In the genomic region with DNA sequence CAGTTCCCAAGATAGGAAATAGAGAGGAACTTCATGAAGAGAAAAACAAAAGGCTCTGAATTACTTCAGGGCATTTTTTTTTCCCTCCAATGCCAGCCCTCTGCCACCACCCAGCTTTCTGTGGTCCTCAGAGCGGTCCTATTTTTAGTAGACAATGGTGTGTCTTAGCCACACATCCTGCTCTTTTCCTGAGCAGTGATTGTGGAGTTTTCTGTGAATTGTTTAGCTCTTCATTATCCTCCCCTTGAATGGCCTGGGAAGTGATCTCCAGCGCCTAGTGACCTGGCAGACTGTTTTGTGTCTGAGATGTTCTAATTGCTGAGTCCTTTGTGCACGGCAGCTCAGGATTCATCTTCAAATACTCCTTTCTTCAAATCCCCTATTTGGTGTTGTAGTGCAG, we compare ENCODE assay signal across 21 mouse cellular contexts.
A peak's percentile ranks its signal among the peaks of the same experiment; 100 is the strongest.
DNase-seq lines count a peak whose midpoint lies in the region; ATAC-seq and TF ChIP-seq lines count a peak whose summit lies in the region.
"Had no signal": no experiment of that assay in that cellular context is flagged by ENCODE, and none has a peak within 500 bp of the region (broad histone marks: within the 10 kb centered on the region; RNA-seq: fewer than 3 reads in every experiment).

No protein-coding gene starts in this region.

- peaks cover 22% of the 10 kb centered on the region for H3K4me1 ChIP-seq in heart, embryonic 13.5 days
- H3K4me1 ChIP-seq in heart, embryonic 12.5 days (replicated peaks) = peaks cover 16% of the 10 kb centered on the region
- H3K4me1 ChIP-seq in lung, embryonic 16.5 days (replicated peaks; ENCODE audit: control insufficient read depth, insufficient read depth, low read length) = peaks cover 12% of the 10 kb centered on the region

- H3K4me2 ChIP-seq in heart, embryonic 13.5 days = no peak overlapping the region
- no peak overlapping the region for H3K4me2 ChIP-seq in heart, embryonic 12.5 days
- H3K4me2 ChIP-seq in lung, embryonic 16.5 days (ENCODE audit: low read depth, low read length) = no peak overlapping the region
- H3K4me2 ChIP-seq: hindbrain, embryonic 13.5 days; limb, embryonic 12.5 days; liver, embryonic 11.5 days; neural tube, embryonic 15.5 days had no signal

- 42% methylated on average over 3 of the region's 3 CpGs for WGBS in heart, embryonic 13.5 days
- 38% methylated on average over 3 of the region's 3 CpGs for WGBS in heart, embryonic 12.5 days
- WGBS in lung, embryonic 16.5 days = 62% methylated on average over 3 of the region's 3 CpGs

- H3K4me3 ChIP-seq in heart, embryonic 13.5 days = no peak overlapping the region
- no peak overlapping the region for H3K4me3 ChIP-seq in heart, embryonic 12.5 days
- H3K4me3 ChIP-seq in lung, embryonic 16.5 days (ENCODE audit: low read length) = no peak overlapping the region
- H3K4me3 ChIP-seq: hindbrain, embryonic 13.5 days; limb, embryonic 12.5 days; neural tube, embryonic 15.5 days had no signal

- no peak overlapping the region for H3K9ac ChIP-seq in heart, embryonic 13.5 days
- H3K9ac ChIP-seq in heart, embryonic 12.5 days = no peak overlapping the region
- H3K9ac ChIP-seq in lung, embryonic 16.5 days (ENCODE audit: low read length) = no peak overlapping the region
- H3K9ac ChIP-seq: forebrain, postnatal 0 days; hindbrain, embryonic 13.5 days; limb, embryonic 12.5 days; liver, postnatal 0 days; neural tube, embryonic 15.5 days had no signal

- no peak for ATAC-seq in heart, embryonic 13.5 days (ENCODE audit: extremely low read depth, insufficient number of reproducible peaks, low FRiP score, low TSS enrichment)
- ATAC-seq in heart, embryonic 12.5 days (ENCODE audit: insufficient number of reproducible peaks, low FRiP score) = no peak; the same call in 1 of the 2 replicates
- peak; percentile 61 for ATAC-seq in lung, embryonic 16.5 days (ENCODE audit: low read depth)
- ATAC-seq in megakaryocyte progenitor cell, adult 5-6 weeks (replicated peaks; ENCODE audit: poor library complexity) = no peak
- ATAC-seq: forebrain, postnatal 0 days; liver, postnatal 0 days had no signal

- no peak for DNase-seq in lung, postnatal 4 days
- peak; percentile 39 for DNase-seq in brain, embryonic 14.5 days (ENCODE audit: low read depth)
- peak; percentile 32 for DNase-seq in embryo, embryonic 10.5 days (ENCODE audit: low spot score)
- DNase-seq: adrenal gland, adult 2 months; cerebellum, adult 18-20 months; cerebellum, postnatal 25 days; forebrain, postnatal 0 days; gastrocnemius, postnatal 14 days; kidney, adult 18-20 months; kidney, postnatal 36 days; liver, postnatal 0 days; thymus, adult 18-20 months; thymus, postnatal 36 days had no signal

- H3K36me3 ChIP-seq in heart, embryonic 13.5 days = no peaks in the 10 kb centered on the region
- no peaks in the 10 kb centered on the region for H3K36me3 ChIP-seq in heart, embryonic 12.5 days
- H3K36me3 ChIP-seq in lung, embryonic 16.5 days (ENCODE audit: control insufficient read depth, insufficient read depth, low read length) = no peaks in the 10 kb centered on the region
- H3K36me3 ChIP-seq: hindbrain, embryonic 13.5 days; limb, embryonic 12.5 days; neural tube, embryonic 15.5 days had no signal

- TF ChIP-seq POLR2A in brain, embryonic 14.5 days (IDR thresholded peaks at IDR 0.05; ENCODE audit: borderline replicate concordance, extremely low read depth, insufficient read depth, insufficient read length, poor library complexity, severe bottlenecking) = no peak

- 0 out of 2 replicates have a peak overlapping the region, but pooled peaks have one; percentile 5 for H3K27ac ChIP-seq in heart, embryonic 13.5 days (replicated peaks)
- H3K27ac ChIP-seq in heart, embryonic 12.5 days (ENCODE audit: poor library complexity, severe bottlenecking) = no peak overlapping the region
- H3K27ac ChIP-seq in lung, embryonic 16.5 days (ENCODE audit: low read length) = peak overlapping the region; percentile 21; the same call in 1 of the 2 replicates
- H3K27ac ChIP-seq: hindbrain, embryonic 13.5 days; limb, embryonic 12.5 days; neural tube, embryonic 15.5 days had no signal

- H3K27me3 ChIP-seq in heart, embryonic 13.5 days (replicated peaks) = no peaks in the 10 kb centered on the region
- no peaks in the 10 kb centered on the region for H3K27me3 ChIP-seq in heart, embryonic 12.5 days (replicated peaks)
- no peaks in the 10 kb centered on the region for H3K27me3 ChIP-seq in lung, embryonic 16.5 days (ENCODE audit: control insufficient read depth, insufficient read depth, low read depth, low read length)
- H3K27me3 ChIP-seq: hindbrain, embryonic 13.5 days had no signal

- TF ChIP-seq CTCF in brain, embryonic 14.5 days (IDR thresholded peaks at IDR 0.05; ENCODE audit: borderline replicate concordance, extremely low read depth, insufficient read depth, insufficient read length) = no peak

- no peaks in the 10 kb centered on the region for H3K9me3 ChIP-seq in heart, embryonic 13.5 days
- H3K9me3 ChIP-seq in heart, embryonic 12.5 days (replicated peaks) = no peaks in the 10 kb centered on the region
- no peaks in the 10 kb centered on the region for H3K9me3 ChIP-seq in lung, embryonic 16.5 days (ENCODE audit: control insufficient read depth, low read length)
- H3K9me3 ChIP-seq: hindbrain, embryonic 13.5 days; limb, embryonic 12.5 days; neural tube, embryonic 15.5 days had no signal

Comparison
In these comparisons a context has a peak if more than half of its experiments do, and no peak if none do; other contexts are left out.
1. DNase-seq: peak in brain, embryonic 14.5 days (single experiment) and embryo, embryonic 10.5 days (single experiment); none in lung, postnatal 4 days (0 of 2).